Mouse (Mus musculus): ENCODE data around the gene Fut9.

The Fut9 gene

DNA sequence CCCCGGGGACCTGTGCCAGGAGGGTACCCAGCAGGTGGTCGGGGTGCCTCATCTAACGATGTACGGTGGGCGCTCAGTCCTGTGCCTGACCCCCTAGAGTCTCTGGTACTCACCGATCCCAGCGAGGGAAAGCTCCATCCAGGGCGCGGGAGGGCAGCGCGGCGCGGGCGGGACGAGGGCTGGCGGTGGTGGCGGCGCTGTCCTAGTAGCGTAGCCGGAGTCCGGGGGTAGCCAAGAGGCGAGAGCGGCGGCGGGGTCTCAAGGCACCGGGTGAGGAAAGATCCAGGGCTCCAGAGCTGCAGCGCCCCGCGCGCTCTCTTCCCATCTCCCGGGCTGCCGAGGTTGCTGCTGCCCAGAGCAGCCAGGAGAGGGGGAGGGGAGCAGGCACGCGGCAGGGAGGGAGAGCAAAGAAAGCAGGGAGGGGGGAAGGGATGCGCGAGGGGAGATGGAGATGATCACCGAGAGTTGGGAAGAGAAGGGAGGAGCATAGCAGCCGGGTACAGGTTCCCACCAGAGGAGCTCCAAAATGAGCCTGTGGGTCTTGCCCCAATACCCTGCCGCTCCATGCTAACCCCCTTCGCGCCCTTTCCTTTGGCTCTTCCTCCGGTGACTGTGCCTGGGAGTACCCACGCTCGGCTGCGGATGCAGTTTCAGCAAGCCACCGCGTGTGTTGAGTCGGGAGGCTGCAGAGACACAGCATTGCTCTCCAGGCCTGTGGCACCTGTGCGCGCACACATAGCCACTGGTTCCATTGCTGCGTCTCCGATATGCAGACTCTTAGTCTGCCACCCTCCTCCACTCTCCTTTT lies at the start of gene Fut9:
Gene Fut9, minus strand, starts transcription at position 769 of the 808 bp plus-strand sequence.
- peak; percentile 24 for DNase-seq (ENCODE audit: low read depth, low spot score)

DNA sequence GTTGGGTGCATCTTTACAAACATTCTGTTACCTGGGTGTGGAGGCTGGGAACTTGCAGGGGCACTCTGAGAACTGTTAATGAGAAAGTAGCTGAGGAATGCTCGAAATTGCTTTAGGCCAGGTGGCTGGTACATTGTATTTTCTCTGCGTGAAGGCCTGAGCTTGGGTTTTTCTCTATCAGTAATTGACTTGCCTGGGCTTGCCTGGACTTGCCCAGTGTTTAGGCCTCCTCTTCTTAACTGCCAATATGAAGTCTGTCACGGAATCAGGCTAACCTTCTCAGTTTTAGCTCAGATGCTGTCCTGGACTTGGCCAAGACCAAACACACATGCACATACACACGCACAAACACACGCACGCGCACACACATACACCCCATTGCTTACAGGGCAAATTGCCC lies 15.7 kb upstream of the Fut9 start:
- DNase-seq (ENCODE audit: low read depth, low spot score), result no peak

DNA sequence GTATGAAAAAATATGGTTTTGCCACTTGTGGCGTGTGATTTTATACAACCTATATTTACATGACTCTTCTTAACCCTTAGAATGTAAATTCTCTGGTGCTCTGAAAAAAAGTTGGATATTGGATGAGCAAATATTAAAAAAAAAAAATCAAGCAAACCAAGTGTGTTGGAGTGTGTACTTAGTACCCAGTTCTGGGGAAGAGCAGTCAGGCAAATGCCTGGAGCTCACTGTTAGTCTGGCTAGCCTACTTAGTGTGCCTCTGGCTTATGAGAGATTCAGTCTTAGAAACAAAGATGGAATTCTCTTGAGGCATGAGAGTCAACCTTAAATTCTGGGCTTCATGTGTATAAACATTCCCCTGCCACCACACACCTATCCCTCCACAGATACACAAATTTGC lies 13.3 kb upstream of the Fut9 start:
- DNase-seq (ENCODE audit: low read depth, low spot score), result no peak

DNA sequence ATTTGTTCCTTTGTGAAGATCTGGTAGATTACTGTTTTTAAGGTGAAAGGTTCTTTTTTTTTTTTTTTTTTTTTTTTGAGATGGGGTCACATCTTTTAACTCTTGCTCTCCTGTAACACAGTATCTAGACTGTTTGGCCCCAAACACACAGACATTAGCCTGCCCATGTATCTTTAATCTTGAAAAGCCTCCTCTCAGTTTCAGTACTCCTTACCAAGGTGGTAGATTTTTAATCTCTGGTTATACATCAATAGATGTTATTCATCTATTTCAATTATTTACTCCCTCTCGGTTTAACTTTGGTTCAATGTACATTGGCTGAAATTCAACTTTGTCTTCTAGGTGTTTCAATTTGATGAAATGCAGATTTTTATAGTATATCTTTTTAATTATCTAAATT lies 10.0 kb upstream of the Fut9 start:
- DNase-seq (ENCODE audit: low read depth, low spot score), result no peak

DNA sequence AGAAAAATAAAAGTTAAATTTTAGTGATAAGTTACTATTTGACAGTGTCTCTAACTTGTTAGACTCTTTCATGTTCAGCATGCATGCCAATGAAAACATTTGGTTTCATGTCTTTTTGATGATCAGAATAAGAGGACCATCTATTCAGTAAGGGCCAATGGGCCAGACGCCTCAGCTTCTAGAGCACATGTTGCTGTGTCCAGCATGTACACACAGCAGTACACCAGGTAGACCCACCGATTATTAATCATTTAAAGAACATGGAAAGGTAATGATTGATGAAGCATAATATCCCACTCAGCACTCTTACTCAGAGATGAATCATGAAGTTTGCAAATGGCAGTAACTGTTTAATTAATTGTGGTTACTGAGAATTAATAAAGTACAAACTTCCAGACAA lies 1.7 kb upstream of the Fut9 start:
- DNase-seq (ENCODE audit: low read depth, low spot score), result no peak

DNA sequence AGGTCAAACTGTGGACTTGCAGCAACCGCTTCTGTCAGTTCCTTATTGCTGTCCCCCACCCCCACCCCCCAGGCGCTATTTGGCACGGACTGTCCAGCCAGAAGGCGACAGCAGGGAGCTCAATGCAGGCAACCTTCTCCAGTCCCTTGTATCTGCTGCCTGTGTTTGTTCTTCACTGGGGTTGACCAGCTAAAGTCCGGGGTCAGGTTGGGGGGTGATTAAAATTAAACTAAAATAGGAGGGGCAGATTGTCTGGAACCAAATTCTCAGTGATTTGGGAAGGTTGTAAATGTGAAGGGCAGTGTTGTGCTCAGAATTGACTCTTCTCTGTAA lies 206 bp upstream of the Fut9 start:
- DNase-seq (ENCODE audit: low read depth, low spot score), result no peak

DNA sequence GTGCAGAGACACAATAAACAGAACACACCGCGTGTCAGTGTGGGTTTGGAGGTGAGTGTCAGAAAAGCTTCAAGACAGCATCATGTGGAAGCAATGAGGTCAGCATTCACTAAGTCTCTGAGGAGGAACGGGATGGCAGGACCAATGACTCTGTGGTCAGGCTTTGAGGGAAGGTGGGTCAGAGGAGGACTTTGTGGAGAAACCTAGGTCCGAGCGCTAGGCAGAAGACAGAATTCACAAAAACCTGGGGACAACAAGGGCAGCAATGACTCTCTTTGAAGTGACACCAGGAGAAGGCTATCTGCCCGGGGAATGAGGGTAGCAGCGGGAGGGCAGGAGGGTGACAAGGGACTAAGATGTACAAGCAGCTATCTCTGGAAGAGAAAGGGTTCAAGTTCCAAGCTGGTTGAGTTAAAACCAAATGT lies 981 bp downstream of the Fut9 start:
- no peak for DNase-seq (ENCODE audit: low read depth, low spot score)

DNA sequence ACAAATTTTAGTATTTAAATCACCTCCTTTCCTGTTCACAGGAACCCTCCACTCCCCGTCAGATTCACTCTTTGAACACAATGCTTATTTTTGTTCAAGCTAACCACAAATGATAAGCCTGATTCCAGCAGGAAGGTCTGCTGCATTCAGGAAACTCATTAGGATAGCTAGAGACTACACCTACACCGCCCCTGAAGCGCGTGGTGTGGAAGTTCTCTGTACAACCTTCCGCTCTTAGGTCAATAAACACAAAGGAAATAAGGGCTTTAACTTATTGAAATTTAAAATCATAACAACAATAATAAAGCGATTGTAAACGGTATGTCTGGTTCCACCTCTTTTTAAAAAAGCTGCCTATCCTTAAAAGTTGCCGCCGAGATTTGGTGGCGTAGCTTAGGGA lies 1.6 kb downstream of the Fut9 start:
- no peak for DNase-seq (ENCODE audit: low read depth, low spot score)

DNA sequence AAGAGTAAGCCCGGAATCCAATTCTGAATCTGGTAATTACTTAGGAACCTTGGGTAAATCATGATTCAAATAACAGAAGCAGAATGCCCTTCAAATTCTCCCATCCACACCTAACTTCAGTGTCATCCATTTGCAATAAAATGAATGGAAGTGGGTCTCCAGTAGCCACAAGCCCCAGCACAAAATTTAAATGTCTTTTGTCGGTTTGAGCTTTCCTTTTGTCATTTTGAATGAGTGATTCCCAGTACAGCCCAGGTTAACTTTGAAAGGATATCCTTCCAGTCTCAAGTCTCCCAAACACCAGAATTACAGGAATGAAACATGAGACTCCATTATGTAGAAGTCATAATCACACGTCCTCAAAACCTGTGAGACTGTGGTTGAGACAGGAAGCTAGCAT lies 3.9 kb downstream of the Fut9 start:
- no peak for DNase-seq (ENCODE audit: low read depth, low spot score)

DNA sequence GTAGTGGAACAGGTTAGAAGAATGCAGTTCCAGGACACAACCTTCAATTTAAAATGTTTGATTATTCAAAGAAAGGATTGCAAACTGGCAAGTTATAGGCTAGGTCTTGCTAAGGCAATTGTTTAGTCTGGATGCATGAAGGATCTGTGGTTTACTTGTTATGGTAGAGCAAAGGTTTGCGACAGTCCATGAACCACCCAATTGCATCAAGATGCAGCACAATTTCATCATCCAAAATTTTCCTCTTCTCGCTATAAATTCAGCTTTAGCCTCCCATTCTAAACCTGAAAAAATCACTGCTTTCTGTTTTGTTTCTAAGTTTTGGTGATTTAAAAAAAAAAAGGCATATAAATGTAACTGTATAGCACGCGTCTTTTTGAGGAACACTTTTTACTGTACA lies 14.8 kb downstream of the Fut9 start:
- no peak for DNase-seq (ENCODE audit: low read depth, low spot score)

DNA sequence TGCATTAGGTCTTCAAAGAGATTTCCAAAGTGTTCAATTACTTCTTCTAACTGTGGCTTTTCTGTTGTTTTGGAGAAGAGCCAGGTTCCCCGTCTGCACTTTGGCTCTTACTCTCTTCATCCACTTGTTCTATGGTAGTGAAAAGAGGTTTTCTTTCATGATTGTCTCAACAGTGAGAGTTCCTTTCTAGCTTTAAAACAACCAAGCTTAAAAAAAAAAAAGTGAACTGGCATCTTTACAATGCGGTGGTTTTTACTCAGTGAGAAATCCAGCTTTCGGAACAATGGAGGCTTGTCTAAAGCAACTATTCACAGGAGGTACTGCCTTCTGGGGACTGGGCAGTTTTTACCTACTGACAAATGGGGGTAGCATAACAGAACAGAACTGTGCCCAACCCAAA lies 31.4 kb downstream of the Fut9 start:
- DNase-seq (ENCODE audit: low read depth, low spot score), result no peak

DNA sequence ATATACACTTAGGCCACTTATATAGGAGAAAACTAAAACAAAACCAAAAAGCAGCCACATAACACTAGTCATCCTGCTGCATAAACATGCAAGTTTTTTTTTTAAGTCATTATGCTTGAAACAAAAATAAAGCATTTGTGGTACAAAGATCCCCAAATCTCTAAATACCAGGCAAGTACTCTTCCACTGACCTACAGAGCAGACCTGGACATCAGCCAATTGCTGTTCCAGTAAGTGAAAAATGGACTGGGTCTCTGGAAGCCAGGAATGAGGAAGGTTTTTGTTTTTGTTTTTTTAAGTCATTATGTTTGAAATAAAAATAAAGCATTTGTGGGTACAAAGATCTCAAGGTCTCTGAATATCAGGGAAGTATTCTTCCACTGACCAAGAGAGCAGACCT lies 37.0 kb downstream of the Fut9 start:
- DNase-seq (ENCODE audit: low read depth, low spot score), result no peak

DNA sequence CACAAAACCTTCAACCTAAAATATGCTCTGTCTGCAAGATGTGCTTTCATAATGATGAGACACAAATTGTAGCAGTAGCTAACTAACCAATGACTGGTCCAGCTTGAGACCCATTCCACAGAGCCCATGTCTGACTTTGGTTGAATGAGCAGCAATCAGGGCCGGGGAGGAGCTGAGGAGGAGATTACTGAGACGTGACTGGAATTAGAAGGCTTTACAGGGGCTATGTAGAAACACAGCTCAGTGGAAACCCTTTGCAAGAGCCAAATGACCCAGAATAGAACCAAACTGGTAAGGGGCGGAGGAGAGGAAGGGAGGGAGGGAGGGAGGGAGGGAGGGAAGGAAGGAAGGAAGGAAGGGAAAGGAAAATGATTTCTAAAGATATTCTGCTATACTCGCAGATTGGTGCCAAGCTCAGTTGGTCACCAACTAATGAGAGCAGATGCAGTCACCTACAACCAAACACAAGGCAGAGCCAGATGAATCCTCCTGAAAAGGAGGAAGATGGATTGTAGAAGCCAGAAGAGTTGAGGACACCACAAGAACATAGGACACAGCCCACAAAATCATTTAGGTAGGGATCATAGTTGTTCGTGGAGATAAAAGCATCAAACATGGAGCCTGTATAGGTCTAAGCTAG lies 42.0 kb downstream of the Fut9 start:
- DNase-seq (ENCODE audit: low read depth, low spot score), result no peak

DNA sequence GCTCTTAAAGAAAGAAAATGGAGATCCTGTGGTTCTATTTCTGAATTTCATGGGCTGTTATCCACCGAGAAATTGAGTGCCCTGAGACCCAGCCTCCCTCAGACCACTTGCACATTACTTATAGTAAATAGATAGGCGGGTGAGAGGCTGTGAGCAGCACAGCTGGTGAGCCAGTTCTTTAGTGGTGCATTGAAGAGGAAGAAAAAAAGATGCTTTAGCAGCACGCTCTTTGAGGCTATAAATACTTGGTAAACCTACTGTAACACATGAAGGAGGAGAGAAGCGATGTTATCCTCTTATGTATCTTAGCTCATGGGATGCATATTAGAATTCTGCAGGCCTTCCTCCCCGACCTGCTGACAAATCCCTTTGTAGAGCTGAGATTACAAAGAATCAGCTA lies 58.5 kb downstream of the Fut9 start:
- no peak for DNase-seq (ENCODE audit: low read depth, low spot score)

DNA sequence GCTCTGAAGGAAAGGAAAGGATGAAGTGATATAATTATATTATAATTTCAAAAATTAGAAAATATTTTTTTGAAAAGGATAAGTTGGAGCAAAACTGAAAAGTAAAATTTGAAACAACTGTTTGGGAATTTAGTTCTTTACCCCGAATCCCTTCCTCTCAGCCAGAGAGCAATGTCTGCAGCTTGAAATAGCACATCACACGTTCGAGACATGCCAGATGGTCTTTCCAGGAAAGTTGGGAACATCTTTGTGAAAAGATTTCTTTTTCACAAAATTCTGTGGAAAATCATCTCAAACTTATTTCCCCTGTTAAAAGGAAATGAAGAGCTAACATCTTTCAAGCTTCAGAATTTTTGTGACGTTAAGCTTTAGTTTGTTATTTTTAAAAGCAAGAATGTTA lies 61.3 kb downstream of the Fut9 start:
- DNase-seq (ENCODE audit: low read depth, low spot score), result no peak

DNA sequence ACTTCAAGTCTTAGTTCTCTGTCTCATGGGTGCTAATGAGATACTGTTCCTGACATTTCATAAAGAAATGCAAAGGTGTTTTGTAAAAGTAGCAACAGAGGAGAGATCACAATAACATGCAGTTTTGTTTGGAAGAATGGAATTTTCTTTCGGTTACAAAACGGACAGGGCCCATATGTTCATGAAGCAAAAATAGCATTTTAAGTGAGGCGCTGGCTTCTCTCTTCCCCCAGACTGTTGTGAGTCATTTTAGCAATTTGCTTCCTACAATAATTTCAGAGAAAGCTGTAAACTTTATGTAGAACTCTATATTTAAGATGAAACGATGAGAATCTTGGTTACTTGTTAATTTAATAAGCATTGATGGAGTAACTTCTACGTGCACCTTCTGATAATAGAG lies 78.5 kb downstream of the Fut9 start:
- DNase-seq (ENCODE audit: low read depth, low spot score), result no peak

DNA sequence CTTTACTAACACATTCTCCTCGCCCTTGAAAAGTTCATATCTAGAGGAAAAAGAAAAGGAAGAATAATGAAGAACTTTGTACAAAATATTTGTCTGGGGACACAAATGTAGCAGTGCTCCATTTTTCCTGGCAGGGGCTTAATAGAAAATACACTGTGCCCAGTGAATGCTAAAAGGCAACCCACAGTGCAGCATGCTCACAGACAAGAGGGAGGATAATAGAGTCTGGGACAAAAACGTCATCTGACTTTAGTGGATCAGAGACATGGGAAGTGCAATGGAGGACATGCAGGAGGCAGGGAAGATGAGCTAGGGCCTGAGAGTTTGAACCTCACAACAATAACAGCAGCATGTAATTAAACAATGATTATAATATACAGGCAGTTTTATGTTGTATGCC lies 86.1 kb downstream of the Fut9 start:
- no peak for DNase-seq (ENCODE audit: low read depth, low spot score)

DNA sequence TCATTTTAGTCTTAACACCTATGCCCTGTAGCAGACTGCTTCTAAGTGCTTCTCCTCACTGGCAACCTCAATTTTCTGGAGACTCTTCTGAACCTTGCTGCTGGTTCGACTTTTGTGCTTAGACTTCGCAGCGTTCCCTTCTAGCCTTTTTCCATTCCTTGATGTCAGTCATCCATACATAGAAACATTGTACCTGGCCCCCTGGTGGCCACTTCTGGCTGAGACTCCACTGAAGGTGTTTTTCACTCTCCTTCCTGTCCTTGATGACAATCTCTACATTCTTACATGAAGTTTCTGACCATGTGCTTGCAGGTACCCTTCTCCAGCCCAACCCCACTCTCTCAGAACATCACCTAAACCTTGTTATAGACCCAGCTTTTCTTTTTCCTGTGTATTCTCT lies 115.1 kb downstream of the Fut9 start:
- no peak for DNase-seq (ENCODE audit: low read depth, low spot score)

DNA sequence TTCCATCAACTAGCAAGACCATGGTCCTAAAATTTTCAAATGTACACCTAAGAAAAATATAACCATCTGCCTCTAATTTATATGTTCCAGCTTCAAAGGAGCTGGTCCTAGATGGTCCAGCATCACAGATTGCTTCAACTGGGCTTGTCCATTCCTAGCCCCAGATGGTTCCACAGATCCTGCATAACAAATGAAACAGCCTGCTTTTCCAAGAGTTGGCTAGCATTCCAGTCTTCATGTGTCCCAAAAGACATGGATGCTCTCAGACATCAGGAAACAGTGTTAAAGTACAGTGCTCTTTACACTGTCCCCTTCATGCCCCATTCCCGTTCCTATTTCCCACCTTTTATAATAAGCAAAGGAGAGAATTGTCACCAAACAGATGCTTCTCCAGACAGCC lies 135.8 kb downstream of the Fut9 start:
- no peak for DNase-seq (ENCODE audit: low read depth, low spot score)

DNA sequence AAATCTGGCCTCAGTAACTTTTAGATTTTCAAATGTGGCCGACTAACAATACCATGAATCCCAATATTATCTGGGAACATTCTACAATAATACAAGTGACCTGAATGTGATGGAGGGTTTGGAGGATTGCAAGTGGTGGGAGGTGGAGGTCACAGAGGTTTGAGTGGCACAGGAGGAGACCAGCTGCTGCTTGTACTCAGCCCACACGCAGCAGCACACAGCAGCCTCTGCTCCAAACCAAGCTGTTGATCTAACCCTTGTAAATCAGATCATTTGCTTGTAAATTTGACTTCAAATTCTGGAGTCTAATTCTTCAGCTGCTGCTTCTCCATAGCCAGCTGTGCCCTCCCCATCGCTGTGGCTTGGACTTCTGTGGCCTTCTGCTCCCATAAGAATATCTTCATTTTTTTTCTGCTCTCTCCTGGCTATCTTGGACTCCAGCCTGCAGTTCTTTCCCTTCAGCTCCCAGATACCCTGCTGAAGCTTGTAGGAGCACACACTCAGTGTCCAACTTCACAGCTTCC lies 138.8 kb downstream of the Fut9 start:
- DNase-seq (ENCODE audit: low read depth, low spot score), result no peak

DNA sequence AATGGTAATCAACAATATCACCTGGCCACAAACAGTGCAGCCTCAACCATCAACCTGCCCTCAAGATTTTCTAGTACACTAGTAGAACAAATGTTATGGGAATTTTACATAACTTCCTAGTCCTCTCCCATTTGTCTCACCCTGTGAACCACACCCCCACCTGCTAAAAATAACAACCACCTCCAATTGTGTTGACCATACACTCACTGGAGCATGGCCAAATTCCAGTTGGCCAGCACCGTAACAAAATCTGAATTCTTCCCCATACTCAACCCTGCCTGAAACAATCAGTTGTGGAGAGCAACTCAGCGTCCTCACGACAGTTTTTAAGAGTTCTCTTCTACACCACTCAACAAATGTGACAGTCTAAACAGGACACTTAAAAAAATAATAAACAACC lies 141.3 kb downstream of the Fut9 start:
- no peak for DNase-seq (ENCODE audit: low read depth, low spot score)

DNA sequence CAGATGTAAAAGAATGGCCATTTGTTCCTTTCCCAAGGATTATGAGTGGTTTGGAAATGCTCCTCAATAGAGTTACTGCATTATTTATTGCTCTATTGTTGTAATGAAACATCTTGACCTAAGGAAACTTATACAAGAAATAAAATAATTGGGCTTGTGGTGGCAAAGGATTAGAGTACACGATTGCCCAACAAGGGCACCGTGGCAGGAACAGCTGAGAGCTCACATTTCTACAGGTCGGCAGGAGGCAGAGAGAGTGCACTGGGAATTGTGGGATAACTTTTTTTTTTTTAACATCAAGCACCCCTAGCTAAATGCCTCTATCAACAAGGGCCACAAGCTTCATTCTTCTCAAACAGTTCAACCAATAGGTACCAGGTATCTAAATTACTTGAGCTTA lies 148.1 kb downstream of the Fut9 start:
- no peak for DNase-seq (ENCODE audit: low read depth, low spot score)

DNA sequence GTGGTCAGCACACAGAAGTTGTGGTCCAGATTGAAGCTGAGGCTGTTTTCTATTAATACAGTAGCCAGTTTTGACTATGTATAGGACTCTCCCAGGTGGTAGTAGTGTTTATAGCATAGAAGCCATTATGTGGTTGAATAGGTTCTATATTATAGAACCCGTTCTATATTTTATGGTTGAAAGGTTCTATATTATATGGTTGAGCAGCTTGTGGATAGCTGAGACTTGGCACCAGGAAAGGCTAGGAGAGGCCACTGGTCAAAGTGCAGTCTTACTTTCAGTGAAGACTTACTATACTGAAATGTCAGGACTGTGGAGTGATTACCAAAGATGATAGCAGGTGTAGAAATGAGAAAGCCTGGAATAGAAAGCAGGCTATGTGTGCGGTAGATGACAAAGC lies 151.9 kb downstream of the Fut9 start:
- DNase-seq (ENCODE audit: low read depth, low spot score), result no peak

Data from retina, postnatal 7 days (tissue).